Mouse (Mus musculus): ENCODE results near the gene Dennd4c.

Dennd4c gene

DNA sequence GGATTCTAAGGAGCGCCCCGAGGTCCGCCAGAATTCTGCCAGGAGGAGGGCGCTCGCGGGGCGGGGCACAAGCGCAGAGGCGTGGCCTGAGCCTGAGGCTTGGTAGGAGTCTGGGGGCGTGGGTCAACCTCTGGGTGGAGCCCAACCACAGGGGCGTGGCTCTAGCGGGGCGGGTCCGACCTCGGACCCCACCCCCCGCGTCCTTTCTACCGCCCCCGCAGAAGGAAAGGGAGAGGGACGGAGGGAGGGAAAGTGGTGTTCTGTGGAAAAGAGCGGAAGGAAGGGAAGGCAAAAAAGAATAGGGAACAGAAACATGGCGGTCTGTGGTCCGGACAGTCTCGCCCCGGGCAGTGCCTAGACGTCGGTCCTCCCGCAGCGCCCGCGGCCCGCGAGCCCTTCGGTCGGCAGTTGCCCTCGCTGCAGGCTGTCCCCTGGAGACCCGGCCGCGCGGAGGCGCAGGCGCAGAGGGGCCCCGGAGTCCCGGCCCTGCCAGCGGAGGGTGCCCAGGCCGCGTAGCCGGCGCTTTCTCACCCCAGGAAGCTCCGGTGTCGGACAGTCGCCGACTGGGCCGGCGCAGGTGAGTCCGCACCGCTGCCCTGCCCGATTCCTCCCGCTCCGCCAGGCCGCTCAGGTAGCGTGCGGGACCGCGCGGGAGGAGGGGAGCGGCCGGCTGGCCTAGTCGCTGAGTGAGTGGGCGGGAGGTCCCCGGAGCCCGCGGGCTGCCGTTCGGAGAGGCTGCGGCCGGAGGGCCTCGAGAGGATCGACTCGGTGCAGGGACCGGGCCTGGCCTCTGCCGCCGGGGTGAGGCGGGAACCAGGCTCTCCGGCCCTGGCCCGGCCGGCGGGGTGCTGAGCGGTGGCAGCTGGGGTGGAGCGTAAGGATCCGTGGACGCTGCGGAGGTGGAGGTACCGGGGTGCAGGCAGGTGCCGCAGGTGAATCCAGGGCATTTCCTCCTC, at the start of gene Dennd4c:
Gene Dennd4c, plus strand, starts transcription at position 220 of the 956 bp plus-strand sequence.
- WGBS: under 1% methylated on average over 95 of the region's 95 CpGs

DNA sequence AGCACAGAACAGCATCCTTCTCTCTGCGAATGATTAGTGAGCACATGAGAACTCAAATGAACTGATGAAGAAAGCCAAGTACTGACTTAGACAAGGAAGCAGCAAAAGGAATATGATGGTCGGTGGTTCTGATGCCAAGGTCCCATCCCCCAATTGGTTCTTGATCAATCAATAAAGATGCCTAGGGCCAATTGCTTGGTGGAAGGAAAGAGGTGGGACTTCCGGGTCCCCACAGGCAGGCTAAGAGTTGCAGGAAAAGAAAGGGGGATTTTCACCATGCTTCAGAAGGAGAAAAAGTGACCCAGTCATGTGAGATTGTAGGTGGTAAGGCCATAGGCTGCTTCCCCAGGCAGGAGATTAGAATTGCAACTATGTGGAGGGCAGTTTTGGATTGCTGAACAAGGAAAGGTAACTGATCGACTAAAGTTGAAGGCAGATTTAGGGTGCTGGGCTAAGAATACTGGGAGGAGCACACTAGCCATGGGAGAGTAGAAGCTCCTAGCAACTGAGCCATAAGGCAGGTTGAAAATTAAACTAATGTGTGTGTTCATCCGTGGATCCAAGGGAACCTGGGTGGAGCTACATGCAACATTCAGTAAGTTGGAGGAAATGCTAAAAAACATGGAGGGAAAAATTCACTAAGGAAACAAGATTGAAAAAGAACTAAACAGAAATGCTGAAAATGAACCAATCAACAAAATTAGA, 49.0 kb upstream of the Dennd4c start:
- WGBS: 78% methylated on average over 5 of the region's 5 CpGs

DNA sequence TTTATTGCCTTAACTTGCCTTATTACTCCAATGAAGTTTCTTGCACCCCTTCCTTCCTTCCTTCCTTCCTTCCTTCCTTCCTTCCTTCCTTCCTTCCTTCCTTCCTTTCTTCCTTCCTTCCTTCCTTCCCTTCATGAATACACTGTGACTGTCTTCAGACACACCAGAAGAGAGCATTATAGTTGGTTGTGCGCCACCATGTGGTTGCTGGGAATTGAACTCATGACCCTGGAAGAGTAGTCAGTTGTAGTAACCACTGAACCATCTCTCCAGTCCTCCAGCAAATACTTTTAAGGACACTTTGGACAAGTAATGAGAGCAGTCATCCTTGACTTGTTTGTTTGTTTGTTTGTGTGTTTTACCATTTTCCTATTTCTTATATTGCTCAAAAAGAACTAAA, 39.6 kb upstream of the Dennd4c start:
- 50% methylated on average over 1 of the region's 1 CpGs for WGBS

DNA sequence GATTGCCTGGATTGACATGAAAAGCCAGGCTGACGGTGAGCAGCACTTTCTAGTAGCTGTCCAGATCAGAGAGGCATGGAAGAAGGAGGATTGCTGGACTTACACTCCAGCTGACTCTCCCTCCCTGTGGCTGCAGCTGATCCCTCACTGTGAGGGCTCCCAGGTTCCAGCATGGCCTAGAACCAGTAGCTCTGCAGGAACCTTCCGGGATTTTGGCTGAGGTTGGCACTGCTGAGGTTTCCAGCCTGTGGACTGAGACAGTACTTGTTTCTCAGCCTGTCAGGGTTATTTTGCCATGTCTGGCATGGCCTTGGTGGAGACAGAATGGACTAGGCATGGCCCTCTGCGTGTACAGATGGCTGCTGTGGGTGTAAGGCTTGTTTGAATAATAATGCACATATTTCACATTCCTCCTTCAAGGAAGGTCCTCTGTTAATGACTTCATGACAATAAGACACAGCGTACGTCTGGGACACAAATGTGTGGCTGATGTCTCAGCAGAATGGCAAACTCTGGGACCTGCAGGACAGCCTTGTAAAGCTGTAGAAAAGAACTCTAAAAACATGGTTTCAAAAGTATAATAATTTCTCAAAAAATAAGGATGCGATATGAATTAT, 38.2 kb upstream of the Dennd4c start:
- 81% methylated on average over 6 of the region's 6 CpGs for WGBS

DNA sequence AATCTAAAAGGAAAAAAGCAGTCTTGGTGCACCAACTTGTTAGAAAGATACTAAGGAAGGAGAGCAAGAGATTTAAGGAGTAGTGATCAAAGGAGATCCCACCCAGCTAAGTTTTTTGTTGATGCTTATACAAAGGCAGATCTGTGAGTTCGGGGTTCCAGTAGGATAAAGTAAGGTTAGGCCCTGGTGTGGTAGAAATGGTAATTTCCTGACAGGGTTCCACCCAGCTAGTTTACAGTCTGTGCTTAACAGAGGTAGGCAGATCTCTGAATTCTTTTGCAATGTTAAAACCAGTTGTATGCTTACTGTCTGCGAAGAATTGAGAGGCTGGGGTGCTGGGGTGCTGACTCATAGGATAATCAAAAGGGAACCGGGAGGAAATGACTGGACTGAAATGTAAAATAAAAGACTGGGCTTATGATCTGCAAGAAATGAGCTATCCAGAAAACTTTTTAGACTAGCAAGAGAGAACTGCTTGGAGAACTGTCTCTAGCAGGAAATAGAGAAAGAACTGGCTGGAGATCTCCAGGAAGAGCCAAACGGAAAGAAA, 37.6 kb upstream of the Dennd4c start:
- 68% methylated on average over 4 of the region's 4 CpGs for WGBS

DNA sequence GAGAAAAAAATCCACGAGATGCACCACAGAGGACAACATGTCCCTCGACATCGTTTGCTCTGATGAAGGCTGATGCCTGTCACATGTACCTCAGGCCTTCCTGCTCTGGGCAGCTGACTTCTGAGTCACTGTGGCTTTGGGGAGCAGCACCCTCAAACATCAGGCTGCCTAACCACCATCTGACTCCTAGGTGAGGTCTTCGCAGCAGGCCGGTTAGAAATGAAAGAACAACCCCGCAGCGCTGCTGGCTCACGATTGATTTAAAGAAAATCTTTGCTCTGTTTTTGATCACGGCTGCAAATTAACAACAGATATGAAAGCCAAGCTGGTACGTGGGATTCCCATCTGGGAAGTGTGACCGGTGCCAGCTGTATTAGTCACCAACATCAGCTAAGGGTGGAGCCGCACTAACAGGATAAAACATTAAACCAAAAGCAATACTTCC, 35.6 kb upstream of the Dennd4c start:
- WGBS: 39% methylated on average over 12 of the region's 12 CpGs

DNA sequence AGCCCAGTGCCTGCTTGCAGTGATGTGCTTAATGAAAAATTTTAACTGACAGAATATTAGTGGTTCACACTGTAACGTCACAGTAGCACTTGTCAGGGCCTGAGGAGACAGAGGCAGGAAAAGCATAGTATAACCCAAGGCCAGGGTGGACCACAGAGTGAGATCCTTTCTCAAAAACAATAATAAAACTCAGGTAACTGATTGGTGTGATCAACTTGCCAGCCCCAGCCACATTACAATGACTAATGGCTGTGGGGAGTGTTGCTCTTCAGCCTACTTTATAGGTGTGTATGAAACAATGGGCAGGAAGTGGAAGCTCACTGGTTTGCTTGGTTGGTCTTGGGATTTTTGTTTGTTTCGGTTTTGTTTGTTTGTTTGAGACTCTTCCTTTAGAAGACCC, 34.8 kb upstream of the Dennd4c start:
- WGBS: 79% methylated on average over 2 of the region's 2 CpGs

DNA sequence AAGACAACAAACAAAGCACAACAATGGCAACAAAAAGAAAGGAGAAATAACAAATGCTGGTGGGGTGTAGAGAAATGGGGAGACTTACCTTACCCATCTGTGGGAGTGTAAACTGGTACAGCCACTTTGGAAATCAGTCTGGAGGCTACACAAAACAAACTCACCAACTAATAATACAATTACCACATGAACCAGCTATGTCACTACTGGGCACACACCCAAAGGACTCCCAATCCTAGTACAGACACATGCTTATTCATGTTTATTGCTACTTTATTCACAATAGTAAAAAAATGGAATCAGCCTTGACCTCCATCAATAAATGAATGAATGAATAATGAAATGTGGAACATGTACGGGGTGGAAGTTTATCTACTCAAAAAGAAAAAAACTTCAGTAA, 33.0 kb upstream of the Dennd4c start:
- 92% methylated on average over 1 of the region's 1 CpGs for WGBS

DNA sequence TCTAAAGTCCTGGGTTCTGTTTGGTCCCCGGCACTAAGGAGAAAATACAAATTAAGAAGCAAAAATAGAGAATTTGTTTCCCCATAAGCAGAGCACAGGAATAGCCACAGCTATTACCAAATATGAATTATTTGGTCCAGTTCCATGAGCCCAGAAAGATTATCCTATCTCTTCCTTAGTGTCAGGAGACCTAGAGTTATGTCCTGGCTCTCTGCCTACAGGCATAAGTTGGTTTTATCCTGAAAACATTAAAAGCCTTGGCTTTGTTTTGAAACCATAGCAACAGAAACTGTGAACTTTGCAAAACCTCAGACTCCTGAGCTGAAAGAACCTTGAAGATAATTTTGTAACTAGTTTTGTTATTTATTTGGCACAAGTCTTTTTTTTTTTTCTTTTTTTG, 31.2 kb upstream of the Dennd4c start:
- 54% methylated on average over 1 of the region's 1 CpGs for WGBS

DNA sequence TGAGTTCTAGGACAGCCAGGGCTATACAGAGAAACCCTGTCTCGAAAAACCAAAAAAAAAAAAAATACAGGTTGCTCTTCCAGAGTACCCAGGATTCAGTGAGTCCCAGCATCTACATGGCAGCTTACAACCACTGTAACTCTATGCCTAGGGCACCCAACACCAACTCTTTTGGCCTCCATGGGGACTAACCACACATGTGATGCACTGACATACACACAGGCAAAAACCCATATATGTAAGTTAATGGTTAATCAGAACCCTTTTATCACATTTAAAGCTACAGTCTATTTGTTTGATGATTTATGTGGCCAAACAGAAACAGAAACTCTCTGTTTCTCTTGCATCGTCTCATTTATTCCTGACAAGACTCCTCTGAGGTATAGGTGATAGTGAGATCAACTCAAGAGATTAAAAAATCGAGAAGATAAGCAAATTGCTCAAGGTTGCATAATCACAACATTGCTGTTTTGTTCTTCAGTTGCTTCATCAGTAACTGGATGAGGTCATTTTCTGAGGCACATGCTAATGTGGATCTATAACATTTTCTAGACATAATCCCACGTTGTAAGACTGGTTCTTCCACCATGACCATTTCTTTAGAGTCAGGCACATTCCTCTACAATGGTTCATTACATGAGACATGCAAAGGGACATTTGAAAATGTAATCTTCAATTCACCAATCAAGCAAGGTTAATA, 29.3 kb upstream of the Dennd4c start:
- 84% methylated on average over 4 of the region's 4 CpGs for WGBS

DNA sequence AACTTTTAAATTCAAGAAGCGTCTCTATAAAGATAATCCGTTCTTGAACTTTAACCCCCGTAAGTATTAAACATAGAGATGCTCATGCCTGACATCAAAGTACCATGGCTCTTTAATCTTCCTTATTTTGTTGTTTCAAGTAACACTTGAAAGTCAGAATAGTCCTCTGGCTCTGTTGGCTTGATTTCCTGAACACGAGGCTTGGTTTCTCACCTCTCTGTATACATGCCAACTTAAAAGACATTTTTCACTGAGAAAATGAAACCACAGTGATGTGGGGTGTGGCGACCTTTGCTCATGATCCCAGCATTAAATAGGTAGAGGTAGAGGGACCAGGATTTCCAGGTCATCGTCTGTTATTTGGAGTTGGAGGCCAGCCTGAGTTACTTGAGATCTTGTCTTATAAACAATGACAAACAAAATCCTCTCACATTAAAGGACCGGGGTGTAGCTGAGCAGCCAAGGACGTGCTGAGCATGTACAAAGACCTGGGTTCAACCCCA, 26.4 kb upstream of the Dennd4c start:
- 79% methylated on average over 8 of the region's 8 CpGs for WGBS

DNA sequence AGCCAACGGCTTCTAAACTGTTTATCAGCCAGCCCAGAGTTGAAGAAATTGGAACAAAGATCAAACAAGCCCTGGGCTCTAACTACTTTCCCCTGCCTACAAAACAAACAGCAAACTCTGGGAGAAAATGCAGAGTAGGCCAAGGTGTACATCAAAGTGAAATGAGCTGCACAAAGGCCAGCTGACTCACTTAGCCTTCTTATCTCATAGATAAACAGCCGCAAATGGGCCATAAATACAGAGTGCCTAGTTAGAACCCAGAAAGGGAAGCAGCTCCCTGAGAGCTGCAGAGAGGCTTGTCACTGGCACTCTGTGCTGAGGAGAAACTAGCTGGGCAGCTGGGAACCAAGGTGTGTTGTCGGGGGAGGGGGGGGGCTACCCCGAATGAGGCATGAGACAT, 23.2 kb upstream of the Dennd4c start:
- 72% methylated on average over 4 of the region's 4 CpGs for WGBS

DNA sequence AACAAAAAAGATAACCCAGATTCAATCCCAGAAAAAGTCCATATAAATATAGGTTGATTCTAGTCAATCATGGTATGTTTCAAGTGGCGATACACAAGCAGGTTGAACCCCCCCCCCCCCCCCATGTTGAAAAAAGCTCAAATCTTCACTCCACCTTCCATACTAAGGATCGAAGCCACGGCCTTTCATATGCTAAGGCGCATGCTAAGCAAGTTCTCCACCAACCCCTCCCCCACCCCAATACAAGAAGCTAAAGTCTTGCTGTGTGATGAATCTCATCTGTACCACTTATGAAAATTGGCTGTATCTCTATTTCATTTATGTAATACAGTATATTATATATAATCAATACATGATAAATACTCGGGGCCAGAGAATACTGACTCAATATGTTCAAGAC, 22.2 kb upstream of the Dennd4c start:
- WGBS: 90% methylated on average over 5 of the region's 5 CpGs

DNA sequence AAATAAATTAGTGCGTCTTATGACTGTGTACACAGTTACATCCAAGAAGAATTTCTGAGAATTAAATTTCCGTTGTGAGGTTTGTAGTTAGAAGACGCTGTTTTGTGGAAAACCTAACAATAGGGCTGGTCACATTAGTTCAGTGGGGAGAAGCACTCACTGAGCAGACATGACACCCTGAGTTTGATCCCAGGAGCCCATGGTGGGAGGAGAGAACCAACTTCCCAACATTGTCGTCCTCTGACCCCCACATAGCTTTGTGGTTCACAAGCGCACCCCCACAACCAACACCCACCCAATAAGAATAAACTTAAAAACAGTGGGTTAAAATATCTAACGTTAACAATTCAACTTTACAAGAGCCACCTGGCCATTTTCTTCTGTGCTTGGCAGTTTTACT, 18.5 kb upstream of the Dennd4c start:
- WGBS: 84% methylated on average over 6 of the region's 6 CpGs

DNA sequence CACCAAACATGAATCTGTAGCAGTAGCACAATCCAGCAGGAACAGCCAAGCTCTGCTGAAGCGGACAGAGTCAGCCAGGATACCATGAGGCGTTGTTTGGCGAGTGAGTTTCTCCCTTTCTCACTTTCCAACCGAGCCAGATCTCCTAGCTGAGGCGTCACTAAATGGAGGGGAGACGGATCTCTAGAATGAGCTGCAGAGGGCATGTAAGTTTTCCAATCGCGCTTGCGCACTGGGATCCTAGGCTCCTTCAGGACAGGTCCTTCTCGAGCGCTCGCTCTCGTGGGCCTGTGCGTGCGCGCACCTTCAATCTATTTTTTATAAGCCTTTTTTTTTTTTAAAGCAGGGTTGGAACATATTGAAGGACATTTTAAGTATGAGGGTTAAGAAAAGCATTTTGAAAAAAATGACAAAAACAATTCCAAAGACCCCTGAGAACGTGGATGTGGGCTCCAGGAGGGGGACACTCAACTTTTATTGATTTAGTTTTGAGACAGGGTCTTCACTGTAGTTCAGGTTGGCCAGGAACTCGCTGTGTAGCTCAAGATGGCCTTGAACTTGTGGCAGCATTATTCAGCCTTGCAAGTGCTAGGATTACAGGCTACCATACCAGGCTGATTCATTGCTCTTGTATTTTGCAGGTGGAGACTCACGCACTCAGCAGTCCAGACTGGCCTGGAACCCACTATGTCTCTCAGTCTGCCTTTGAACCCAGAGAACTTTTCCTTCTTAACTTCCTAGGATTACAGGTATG, 14.1 kb upstream of the Dennd4c start:
- 88% methylated on average over 19 of the region's 19 CpGs for WGBS

DNA sequence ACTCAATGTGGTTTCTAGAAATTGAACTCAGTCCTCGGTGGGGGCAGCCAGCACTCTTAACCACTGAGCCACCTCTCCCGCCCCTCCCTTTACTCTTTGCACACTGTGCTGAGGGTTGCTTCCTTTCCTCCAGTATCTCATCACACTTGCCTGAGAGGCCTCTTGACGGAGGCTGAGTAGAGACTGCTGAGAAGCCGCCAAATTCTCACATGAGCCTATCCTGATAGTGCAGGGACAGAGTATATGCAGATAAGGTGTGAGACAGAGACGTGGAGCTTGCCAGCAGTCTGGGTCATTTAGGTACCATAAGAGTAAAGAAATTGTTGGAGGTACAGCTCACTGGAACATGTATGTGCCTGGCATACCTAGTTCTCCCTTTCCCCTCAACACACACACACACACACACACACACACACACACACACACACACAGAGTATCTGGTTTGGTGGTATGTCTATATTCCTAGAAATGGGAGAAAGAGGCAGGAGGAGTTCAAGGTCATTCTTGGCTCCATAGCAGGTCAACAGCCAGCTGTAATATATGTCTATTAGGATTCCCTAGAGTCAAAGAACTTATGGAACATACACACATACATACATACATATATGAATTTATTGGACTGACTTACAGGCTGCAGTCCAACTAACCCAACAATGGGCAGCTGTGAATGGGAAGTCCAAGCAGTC, 8.9 kb upstream of the Dennd4c start:
- 85% methylated on average over 5 of the region's 5 CpGs for WGBS

DNA sequence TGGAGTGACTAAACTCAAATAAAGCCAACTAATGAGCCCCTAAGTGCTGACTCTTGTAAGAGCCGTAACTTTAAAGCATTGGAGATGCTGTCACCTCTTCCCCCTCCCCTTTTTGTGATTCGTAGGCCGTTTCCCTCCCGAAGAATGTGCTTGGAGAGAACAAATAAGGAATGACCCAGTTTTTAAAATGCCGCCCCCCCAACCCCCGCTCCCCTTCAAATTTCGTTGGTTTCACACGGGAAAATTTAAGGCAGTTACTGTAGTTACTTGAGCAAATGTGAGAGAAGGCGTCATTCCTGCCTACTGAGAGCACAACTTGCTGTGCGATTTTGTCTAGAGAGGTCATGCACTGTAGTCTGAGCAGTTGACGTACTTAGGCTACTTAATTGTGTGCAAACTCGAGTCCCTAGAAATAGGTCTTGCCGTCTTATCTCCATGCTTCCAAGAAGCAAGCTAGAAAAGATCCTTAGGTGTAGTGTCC, 1.0 kb downstream of the Dennd4c start:
- 2% methylated on average over 13 of the region's 13 CpGs for WGBS

DNA sequence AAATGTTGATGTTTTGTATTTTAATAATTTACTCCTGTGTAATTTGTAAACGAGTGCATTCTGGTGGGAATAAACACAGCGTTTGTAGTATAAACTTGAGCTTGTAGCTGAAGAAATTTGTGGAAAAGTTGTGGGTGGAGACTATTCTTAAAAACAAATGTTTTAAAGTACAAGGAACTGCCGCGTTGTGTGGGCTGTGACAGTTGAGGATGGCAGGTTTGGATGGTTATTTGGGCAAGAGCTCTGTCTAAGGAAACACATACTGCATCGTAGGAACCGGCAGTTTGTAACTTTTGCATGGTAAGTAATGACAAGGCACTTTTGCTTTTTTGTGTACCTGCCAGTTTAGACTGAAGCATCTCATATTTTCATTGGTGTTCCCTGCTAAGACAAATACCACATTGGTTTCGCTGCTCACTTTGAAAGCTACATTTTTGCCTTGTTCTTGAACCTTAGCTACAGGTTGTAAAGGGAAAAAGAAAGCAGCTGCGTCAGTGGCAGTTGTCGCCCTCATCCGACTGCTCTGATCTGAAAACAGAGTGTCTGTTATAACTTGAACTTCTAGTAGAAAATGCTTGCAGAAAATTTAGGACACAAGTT, 2.1 kb downstream of the Dennd4c start:
- 19% methylated on average over 10 of the region's 10 CpGs for WGBS

DNA sequence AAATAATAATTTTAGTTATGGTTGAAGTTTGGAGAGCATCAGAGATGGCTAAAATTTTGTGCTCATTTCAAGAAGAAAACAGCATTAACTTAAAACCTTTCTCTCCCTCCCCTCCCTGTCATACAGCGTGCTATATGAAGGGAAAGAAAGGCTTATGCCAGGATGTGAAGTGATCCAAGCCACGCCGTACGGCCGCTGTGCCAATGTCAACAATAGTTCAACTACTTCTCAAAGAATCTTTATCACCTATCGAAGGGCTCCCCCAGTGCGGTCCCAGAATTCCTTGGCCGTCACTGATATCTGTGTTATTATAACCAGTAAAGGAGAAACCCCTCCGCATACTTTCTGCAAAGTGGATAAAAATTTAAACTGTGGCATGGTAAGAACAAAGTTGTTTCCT, 29.2 kb downstream of the Dennd4c start:
- WGBS: 82% methylated on average over 9 of the region's 9 CpGs

Data from cerebral cortex, adult 2 months (tissue).